Mouse (Mus musculus) liver, embryonic 12.5 days (tissue): ENCODE results near the gene Polq. TPM values are rescaled to one million over a fixed set of nuclear protein-coding genes. Genes with fewer than 3 reads are reported as not detected.

ENCODE experiments used
- ATAC-seq: fragments of 200-750 bp; cut with Nextera tagmentation; 2 replicates; pipeline ENCODE4 v1.8.0; 2017; ENCODE audit warnings: moderate number of reproducible peaks, mild to moderate bottlenecking, moderate library complexity
- H3K27ac ChIP-seq: fragments of 300-500 bp; sonication (generic); 2 replicates; pipeline ENCODE4 v1.5.1; 2016; ENCODE audit warnings: mild to moderate bottlenecking
- H3K27me3 ChIP-seq: fragments of 300-500 bp; sonication (generic); replicated peaks from 2 replicates; pipeline ENCODE4 v1.6.1; 2016; ENCODE audit warnings: mild to moderate bottlenecking, moderate library complexity
- H3K36me3 ChIP-seq: fragments of 300-500 bp; sonication (generic); 2 replicates; pipeline ENCODE4 v1.6.1; 2016; ENCODE audit warnings: mild to moderate bottlenecking, moderate library complexity
- H3K4me1 ChIP-seq: fragments of 300-500 bp; sonication (generic); 2 replicates; pipeline ENCODE4 v1.6.1; 2016
- H3K4me2 ChIP-seq: fragments of 300-500 bp; sonication (generic); 2 replicates; pipeline ENCODE4 v1.6.1; 2016; ENCODE audit warnings: mild to moderate bottlenecking, moderate library complexity
- H3K4me3 ChIP-seq: fragments of 300-500 bp; sonication (generic); 2 replicates; pipeline ENCODE4 v1.5.1; 2016; ENCODE audit warnings: mild to moderate bottlenecking, moderate library complexity
- H3K9ac ChIP-seq: fragments of 300-500 bp; sonication (generic); 2 replicates; pipeline ENCODE4 v1.6.1; 2016; ENCODE audit warnings: mild to moderate bottlenecking, moderate library complexity
- H3K9me3 ChIP-seq: fragments of 300-500 bp; sonication (generic); replicated peaks from 2 replicates; pipeline ENCODE4 v1.6.1; 2016; ENCODE audit warnings: mild to moderate bottlenecking, moderate library complexity
- WGBS: fragments of 180-500 bp; shearing (Covaris S2); methylation state at CpG from one replicate; pipeline ENCODE4 v1.1.7; 2016; ENCODE audit not compliant: insufficient replicate concordance; 5-methylcytosine and 5-hydroxymethylcytosine counted together
- polyA plus RNA-seq: library from polyadenylated mRNA; unstranded; fragments of >200 nt; fragmentation: Nextera tagmentation; extraction: Ambion mirVana; gene quantifications from 2 replicates; pipeline ENCODE4 v1.2.1, GENCODE M21; 2016

Polq gene
- polyA plus RNA-seq, 1 experiment from 2014 or later = 14.9 TPM

DNA sequence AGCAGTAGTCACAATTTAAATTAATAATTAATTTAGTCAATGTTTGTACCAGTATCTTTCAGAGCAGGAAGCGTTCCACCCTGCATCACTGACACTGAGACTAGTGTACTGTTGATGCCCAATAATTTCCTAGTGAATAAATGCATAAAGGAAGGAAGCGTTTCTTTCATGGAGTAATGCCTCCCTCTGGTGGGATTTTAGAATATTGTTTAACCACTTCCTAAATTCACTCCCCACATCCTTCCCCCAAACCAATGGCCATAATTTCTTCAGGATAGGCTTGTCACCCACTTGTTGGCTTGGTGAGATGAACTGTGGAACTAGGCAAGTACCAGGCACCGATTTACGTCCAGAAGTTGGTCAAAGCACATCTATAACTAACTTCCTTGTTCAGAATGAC lies 1.2 kb upstream of the Polq start:
- Histone ChIP-seq H3K9ac (no peak overlapping the region), H3K9me3 (no peaks in the 10 kb centered on the region), H3K27ac (no peak overlapping the region), H3K36me3 (peaks cover 18% of the 10 kb centered on the region), H3K4me1 (peaks cover 34% of the 10 kb centered on the region), H3K4me2 (peak overlapping the region; percentile 82; the same call in 1 of the 2 replicates), H3K4me3 (no peak overlapping the region), H3K27me3 (no peaks in the 10 kb centered on the region; the same call in 1 of the 2 replicates)
- no peak for ATAC-seq
- 35% methylated on average over 4 of the region's 4 CpGs for WGBS

DNA sequence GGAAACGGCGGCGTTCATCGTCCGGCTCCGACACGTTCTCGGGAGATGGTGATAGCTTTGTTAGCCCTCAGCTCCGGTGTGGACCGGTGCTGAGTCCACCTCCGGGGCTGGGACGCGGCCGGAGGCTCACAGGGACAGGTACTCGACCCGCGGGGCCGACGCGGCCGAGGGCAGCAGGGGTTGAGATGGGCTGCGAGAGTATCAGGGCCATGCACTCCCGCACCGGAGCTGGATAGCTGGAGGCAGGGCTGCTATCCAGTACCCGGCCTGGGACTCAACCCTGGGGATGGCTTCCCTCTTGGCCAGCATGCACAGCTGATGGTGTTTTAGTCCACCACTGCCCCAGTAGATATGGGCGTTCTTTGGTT lies 320 bp downstream of the Polq start:
- Histone ChIP-seq H3K9ac (peak overlapping the region; percentile 93), H3K27me3 (no peaks in the 10 kb centered on the region; the same call in 1 of the 2 replicates), H3K4me1 (peaks cover 34% of the 10 kb centered on the region), H3K4me3 (peak overlapping the region; percentile 99), H3K27ac (peak overlapping the region; percentile 78), H3K4me2 (peak overlapping the region; percentile 82), H3K9me3 (no peaks in the 10 kb centered on the region), H3K36me3 (peaks cover 26% of the 10 kb centered on the region)
- peak; percentile 74 for ATAC-seq
- WGBS = 0% methylated on average over 26 of the region's 26 CpGs

DNA sequence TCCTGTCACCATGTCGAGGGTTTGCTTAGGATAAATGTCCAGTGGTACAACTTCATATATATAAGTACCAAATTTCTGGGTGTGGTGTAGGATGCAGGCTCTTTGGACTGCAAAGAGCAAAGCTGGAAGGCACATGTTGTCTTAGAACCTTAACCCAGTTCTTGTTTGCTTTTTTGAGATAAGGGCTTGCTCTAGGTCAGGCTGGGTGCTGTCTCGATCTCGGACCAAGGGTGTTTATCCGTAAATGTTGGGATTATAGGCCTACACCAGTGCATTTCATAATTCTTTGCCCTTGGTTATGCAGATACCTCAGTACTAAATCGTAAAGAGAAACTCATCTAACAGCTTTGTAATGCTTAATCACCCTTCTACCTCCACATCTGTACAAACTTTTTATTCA lies 750 bp downstream of the Polq start:
- H3K4me3 ChIP-seq = peak overlapping the region; percentile 99
- no peaks in the 10 kb centered on the region for H3K9me3 ChIP-seq
- peak; percentile 53 for ATAC-seq
- no peaks in the 10 kb centered on the region for H3K27me3 ChIP-seq
- H3K4me1 ChIP-seq = peaks cover 34% of the 10 kb centered on the region
- H3K9ac ChIP-seq = peak overlapping the region; percentile 93
- peaks cover 29% of the 10 kb centered on the region for H3K36me3 ChIP-seq
- peak overlapping the region; percentile 78 for H3K27ac ChIP-seq
- H3K4me2 ChIP-seq = peak overlapping the region; percentile 82
- WGBS = 24% methylated on average over 5 of the region's 5 CpGs

DNA sequence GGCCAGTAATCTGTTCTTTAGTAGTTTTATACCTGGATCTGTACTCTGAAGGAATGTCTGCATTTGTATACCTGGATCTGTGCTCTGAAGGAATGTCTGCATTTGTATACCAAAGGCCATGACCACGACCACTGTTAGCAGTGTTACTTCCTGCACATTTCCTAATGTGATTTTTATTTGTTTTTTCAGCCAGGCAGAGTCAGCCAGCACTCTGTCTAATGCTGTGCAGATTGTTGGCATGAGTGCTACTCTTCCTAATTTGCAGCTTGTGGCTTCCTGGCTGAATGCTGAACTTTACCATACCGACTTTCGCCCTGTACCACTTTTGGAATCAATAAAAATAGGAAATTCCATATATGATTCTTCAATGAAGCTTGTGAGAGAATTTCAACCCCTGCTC lies 16.0 kb downstream of the Polq start:
- Histone ChIP-seq H3K9me3 (no peaks in the 10 kb centered on the region), H3K4me1 (no peaks in the 10 kb centered on the region), H3K27ac (no peak overlapping the region), H3K36me3 (peaks cover 69% of the 10 kb centered on the region), H3K9ac (no peak overlapping the region), H3K4me2 (no peak overlapping the region), H3K4me3 (no peak overlapping the region), H3K27me3 (no peaks in the 10 kb centered on the region)
- WGBS = 82% methylated on average over 3 of the region's 3 CpGs
- ATAC-seq = no peak

DNA sequence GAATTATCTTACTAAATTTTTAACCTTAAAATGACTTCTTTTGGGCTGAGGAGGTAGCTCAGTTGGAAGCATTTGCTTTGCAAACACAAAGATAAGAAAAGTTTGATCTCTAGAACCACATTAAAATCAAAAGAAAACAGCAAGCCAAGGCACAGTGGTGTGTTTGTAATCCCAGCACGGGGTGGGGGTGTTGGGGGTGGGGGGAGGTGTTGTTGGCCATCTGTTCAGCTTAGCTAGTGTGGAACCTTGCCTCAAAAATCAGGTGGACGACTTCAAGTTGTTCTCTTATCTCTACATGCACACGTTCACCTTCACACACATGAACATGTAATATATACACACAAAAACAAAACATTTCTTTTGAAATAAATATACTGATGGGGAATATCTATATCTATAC lies 20.4 kb downstream of the Polq start:
- Histone ChIP-seq H3K4me1 (no peaks in the 10 kb centered on the region), H3K27me3 (no peaks in the 10 kb centered on the region), H3K4me2 (no peak overlapping the region), H3K4me3 (no peak overlapping the region), H3K36me3 (peaks cover 76% of the 10 kb centered on the region), H3K9me3 (no peaks in the 10 kb centered on the region), H3K9ac (no peak overlapping the region), H3K27ac (no peak overlapping the region)
- no peak for ATAC-seq
- 63% methylated on average over 3 of the region's 3 CpGs for WGBS

DNA sequence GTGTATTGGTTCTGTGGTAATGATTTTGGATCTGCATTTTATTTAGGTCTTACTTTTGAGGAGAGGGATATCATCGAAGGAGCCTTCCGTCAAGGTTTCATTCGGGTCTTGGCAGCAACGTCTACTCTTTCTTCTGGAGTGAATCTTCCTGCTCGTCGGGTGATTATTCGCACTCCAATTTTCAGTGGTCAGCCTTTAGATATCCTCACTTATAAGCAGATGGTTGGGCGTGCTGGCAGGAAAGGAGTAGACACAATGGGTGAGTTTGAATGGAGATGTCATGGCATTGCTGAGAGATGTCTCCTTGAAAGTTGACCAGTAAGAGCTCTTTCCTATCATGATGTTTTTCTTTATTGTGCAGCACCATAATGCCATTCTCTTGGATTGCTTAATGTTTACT lies 23.2 kb downstream of the Polq start:
- Histone ChIP-seq H3K9ac (no peak overlapping the region), H3K36me3 (peaks cover 75% of the 10 kb centered on the region), H3K4me2 (no peak overlapping the region), H3K4me1 (no peaks in the 10 kb centered on the region), H3K4me3 (no peak overlapping the region), H3K27ac (no peak overlapping the region), H3K9me3 (no peaks in the 10 kb centered on the region), H3K27me3 (no peaks in the 10 kb centered on the region)
- no peak for ATAC-seq
- 93% methylated on average over 8 of the region's 8 CpGs for WGBS

DNA sequence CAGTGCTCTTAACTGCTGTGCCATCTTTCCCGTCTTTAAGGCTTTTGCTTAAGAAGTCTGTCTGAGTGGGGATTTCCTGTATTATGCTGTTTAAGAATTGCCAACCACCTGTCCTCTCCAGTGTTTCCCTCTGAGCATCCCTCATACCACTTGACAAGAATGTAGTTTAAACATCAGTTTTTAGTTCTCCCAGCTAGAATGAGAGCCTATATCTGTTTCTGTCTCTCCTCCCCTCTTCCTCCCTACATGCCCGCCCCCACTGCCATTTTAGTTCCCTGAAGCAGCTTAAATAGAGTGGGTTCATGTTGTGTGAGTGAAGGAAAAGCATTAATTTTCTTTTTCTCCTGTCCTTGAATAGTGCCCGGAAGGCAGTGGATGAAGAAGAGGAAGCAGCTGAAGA lies 48.0 kb downstream of the Polq start:
- no peak overlapping the region for H3K4me3 ChIP-seq
- no peak overlapping the region for H3K4me2 ChIP-seq
- ATAC-seq = no peak
- no peaks in the 10 kb centered on the region for H3K4me1 ChIP-seq
- H3K9me3 ChIP-seq = no peaks in the 10 kb centered on the region
- peaks cover 71% of the 10 kb centered on the region for H3K36me3 ChIP-seq
- H3K27me3 ChIP-seq = no peaks in the 10 kb centered on the region
- 82% methylated on average over 3 of the region's 3 CpGs for WGBS
- no peak overlapping the region for H3K9ac ChIP-seq
- no peak overlapping the region for H3K27ac ChIP-seq

DNA sequence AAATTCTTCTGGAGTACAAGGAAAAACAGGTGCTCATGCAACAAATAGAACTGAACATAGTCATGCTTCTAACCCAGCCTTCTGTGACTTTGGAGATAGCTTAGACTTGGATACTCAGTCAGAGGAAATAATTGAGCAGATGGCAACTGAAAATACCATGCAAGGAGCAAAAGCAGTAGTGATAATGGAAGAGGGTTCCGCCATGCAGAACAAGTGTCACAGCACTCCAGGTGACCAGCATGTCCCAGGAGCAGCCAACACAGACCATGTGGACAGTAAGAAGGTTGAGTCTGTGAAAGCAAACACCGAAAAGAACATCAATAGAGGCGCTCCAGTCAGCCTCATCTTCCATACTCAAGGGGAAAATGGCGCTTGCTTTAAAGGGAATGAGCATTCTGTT lies 49.7 kb downstream of the Polq start:
- H3K9me3 ChIP-seq = no peaks in the 10 kb centered on the region
- no peaks in the 10 kb centered on the region for H3K4me1 ChIP-seq
- no peak overlapping the region for H3K4me3 ChIP-seq
- no peak for ATAC-seq
- H3K9ac ChIP-seq = no peak overlapping the region
- H3K27me3 ChIP-seq = no peaks in the 10 kb centered on the region
- 86% methylated on average over 4 of the region's 4 CpGs for WGBS
- no peak overlapping the region for H3K4me2 ChIP-seq
- peaks cover 77% of the 10 kb centered on the region for H3K36me3 ChIP-seq
- no peak overlapping the region for H3K27ac ChIP-seq

DNA sequence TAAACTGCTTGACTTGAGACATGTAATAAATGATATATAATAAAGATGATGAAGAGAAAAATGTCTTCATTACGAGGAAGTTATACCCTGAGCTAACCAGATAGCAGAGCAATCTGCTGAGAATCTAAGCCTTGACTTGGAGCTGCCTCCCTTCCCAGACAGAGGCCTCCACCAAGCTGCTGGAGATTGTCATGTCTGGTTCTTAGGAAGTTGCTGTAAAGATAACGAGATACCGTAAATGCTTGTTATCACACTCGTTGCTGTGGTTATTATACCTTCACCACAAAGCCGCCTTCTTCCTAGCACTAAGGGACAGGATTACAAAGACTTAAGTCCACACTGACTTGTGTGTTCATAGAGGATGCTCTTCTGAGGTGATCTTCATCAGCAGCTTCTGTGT lies 60.8 kb downstream of the Polq start:
- H3K4me1 ChIP-seq = no peaks in the 10 kb centered on the region
- no peak for ATAC-seq
- H3K9me3 ChIP-seq = no peaks in the 10 kb centered on the region
- no peak overlapping the region for H3K4me3 ChIP-seq
- no peak overlapping the region for H3K4me2 ChIP-seq
- H3K27me3 ChIP-seq = no peaks in the 10 kb centered on the region
- H3K9ac ChIP-seq = no peak overlapping the region
- peaks cover 68% of the 10 kb centered on the region for H3K36me3 ChIP-seq
- WGBS = 36% methylated on average over 5 of the region's 5 CpGs
- no peak overlapping the region for H3K27ac ChIP-seq

DNA sequence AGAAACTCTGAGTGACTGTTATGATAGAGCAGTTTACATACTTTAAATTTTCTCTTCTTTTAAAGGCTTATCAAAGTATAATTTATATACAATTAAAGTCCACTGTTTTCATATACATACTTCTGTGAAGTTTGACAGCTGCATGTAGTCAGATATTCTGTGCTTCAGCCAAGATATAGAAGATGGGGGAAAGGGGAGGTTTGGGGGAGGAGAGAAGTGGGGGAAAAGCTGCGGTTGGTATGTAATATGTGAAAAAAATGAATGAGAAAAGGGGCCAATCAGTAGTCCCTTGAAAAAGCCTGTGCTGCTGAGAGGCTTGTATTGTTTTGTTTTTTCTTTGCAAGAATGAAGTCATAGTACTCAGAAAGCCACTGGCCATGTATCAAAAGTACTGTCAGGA lies 78.1 kb downstream of the Polq start:
- ATAC-seq = no peak
- H3K36me3 ChIP-seq = peaks cover 91% of the 10 kb centered on the region
- no peaks in the 10 kb centered on the region for H3K9me3 ChIP-seq
- no peak overlapping the region for H3K27ac ChIP-seq
- WGBS = 90% methylated on average over 1 of the region's 1 CpGs
- H3K9ac ChIP-seq = no peak overlapping the region
- no peak overlapping the region for H3K4me3 ChIP-seq
- H3K4me1 ChIP-seq = no peaks in the 10 kb centered on the region
- no peak overlapping the region for H3K4me2 ChIP-seq
- no peaks in the 10 kb centered on the region for H3K27me3 ChIP-seq

DNA sequence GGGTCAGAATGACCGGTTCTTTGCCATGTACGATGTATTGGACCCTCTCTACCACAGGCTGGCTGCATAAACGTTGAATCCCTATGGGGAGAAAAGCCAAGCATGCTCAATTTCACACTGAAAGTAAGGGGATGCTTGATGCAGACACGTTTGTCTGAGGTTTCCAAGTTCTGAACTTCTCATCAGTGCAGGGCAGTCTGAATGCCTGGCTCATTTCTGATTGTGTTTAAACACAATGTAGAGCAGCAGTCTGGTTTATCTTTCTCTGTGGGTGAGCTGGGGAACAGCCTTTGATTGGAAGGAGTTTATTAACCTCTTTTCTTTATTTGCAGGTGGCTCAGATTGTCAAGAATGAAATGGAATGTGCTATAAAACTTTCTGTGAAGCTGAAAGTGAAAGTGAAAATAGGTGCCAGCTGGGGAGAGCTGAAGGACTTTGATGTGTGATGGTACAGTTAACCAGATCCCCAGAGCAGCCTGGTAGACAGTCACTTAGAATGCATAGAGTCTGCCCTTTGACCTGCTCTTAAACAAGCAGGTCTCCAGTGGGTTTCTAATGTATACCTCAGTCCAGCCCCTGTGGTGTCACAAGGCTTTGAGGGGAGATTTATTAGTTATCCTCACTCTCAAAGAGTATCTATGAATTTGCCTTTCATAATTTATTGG lies 82.7 kb downstream of the Polq start:
- peaks cover 81% of the 10 kb centered on the region for H3K36me3 ChIP-seq
- WGBS = 76% methylated on average over 4 of the region's 4 CpGs
- H3K27me3 ChIP-seq = no peaks in the 10 kb centered on the region

DNA sequence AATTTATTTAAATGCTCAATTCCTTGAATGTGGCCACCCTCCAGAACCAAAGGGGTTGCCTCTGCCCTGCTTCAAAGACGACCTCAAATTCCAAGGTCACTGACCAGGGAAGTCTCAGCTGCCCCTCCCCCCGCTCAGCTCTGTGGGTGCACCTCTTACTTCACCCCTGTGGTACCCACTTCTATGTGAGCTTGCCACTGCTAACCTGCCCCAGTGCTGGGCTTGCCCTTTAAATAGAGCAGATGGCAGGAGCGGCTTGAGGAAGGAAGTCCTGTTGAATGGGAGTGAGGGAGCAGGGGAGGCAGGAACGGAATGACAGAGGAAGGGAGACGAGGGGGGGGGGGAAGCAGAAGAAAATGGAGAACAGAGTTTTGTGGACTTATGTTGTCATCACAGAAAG lies 97.2 kb downstream of the Polq start:
- Histone ChIP-seq H3K4me2 (no peak overlapping the region), H3K27me3 (no peaks in the 10 kb centered on the region), H3K27ac (no peak overlapping the region), H3K9ac (no peak overlapping the region), H3K4me3 (no peak overlapping the region), H3K4me1 (no peaks in the 10 kb centered on the region), H3K9me3 (no peaks in the 10 kb centered on the region), H3K36me3 (no peaks in the 10 kb centered on the region)
- no peak for ATAC-seq
- whole genome bisulfite sequencing = 13% methylated on average over 5 of the region's 5 CpGs

More for the DNA sequence above, 82.7 kb downstream of the Polq start:
- no peak overlapping the region for H3K4me2 ChIP-seq
- no peak overlapping the region for H3K9ac ChIP-seq
- H3K4me3 ChIP-seq = no peak overlapping the region
- H3K9me3 ChIP-seq = no peaks in the 10 kb centered on the region
- H3K27ac ChIP-seq = no peak overlapping the region
- no peaks in the 10 kb centered on the region for H3K4me1 ChIP-seq
- no peak for ATAC-seq

DNA sequence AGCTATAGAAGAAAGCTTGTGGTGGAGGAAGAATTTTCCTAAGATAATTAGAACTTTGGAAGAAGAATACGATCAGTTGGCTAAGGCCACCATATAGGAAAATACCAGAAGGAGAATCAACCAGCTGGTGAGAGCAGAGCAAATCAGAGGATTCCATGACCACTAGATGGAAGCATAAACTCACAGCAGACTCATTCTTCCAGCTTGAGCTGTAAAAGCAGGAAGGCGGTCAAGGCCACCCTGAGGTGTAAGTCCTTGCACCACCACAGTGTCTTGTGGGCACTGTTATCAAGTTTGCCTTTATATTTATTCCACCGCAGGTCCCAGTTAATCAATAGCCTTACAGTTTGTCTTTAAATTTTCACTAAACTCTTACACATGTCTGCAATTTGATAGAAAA lies 97.7 kb downstream of the Polq start:
- H3K27me3 ChIP-seq = no peaks in the 10 kb centered on the region
- no peaks in the 10 kb centered on the region for H3K4me1 ChIP-seq
- WGBS = 27% methylated on average over 3 of the region's 3 CpGs
- ATAC-seq = no peak
- H3K27ac ChIP-seq = no peak overlapping the region
- H3K36me3 ChIP-seq = no peaks in the 10 kb centered on the region
- H3K9ac ChIP-seq = no peak overlapping the region
- H3K4me3 ChIP-seq = no peak overlapping the region
- H3K9me3 ChIP-seq = no peaks in the 10 kb centered on the region
- no peak overlapping the region for H3K4me2 ChIP-seq
